Mouse (Mus musculus): ENCODE data around the gene Tgfbr3. TPM values are rescaled to one million over a fixed set of nuclear protein-coding genes. Genes with fewer than 3 reads are reported as not detected.

Tgfbr3 gene
- 6.0 and 6.1 TPM in 2 replicates for polyA plus RNA-seq (2012; rRNA removed)

DNA sequence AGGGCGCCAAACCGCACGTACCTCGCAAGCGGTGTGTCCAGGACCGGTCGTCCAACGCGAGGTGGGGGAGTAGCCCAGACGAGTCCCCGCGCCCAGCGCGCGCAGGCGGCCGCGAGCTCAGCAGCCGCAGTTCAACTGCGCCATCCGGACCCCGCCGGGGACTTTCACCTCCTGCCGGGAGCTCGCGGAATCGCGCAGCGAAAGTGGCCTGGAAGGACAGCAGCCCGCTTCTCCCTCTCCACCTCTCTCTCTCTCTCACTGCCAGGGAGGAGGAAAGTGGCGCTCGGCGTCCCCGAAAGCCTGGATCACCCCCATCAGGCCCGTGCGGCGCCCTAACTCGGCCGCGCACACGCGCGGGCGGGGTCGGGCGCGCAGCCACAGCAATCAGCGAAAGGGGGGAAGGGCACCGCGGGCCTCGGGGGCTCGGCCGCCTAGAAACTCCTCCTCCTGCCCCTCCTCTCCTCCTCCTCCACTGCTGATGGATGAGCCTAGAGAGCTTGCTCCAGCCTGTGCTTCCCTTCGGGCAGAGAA lies at the start of gene Tgfbr3:
Gene Tgfbr3, minus strand, starts transcription at position 396 of the 531 bp plus-strand sequence.
- Histone ChIP-seq H3K27ac (ENCODE audit: insufficient read depth, low read length) (peak within 1 kb of the TSS; percentile 68), H3K4me3 (ENCODE audit: insufficient read depth, low read length) (peak within 1 kb of the TSS; percentile 98), H3K4me1 (ENCODE audit: control insufficient read depth, insufficient read depth, low read length) (no peaks in the 10 kb centered on the region)
- TF ChIP-seq CTCF (IDR thresholded peaks at IDR 0.05; ENCODE audit: extremely low read depth, insufficient read depth, low read length), result no peak
- peak; percentile 42; the same call in 1 of the 2 replicates for TF ChIP-seq POLR2A (IDR thresholded peaks at IDR 0.05; ENCODE audit: extremely low read depth, insufficient read depth, low read length)

- H3K27ac ChIP-seq (ENCODE audit: insufficient read depth, low read length), result no peak within 1 kb of the TSS
- TF ChIP-seq POLR2A (IDR thresholded peaks at IDR 0.05; ENCODE audit: extremely low read depth, insufficient read depth, low read length), result no peak
- TF ChIP-seq CTCF (IDR thresholded peaks at IDR 0.05; ENCODE audit: extremely low read depth, insufficient read depth, low read length), result no peak
- H3K4me1 ChIP-seq (ENCODE audit: control insufficient read depth, insufficient read depth, low read length), result no peaks in the 10 kb centered on the region
- no peak within 1 kb of the TSS for H3K4me3 ChIP-seq (ENCODE audit: insufficient read depth, low read length)
Measured at GRCm38 (mm10) chr5:107330916-107331421, 41.5 kb upstream of the Tgfbr3 start, which contains the start of gene Brdt. TSS of gene Brdt (plus strand) at chr5:107331159.

- Histone ChIP-seq H3K27ac (ENCODE audit: insufficient read depth, low read length) (no peak overlapping the region), H3K4me3 (ENCODE audit: insufficient read depth, low read length) (no peak overlapping the region), H3K4me1 (ENCODE audit: control insufficient read depth, insufficient read depth, low read length) (no peaks in the 10 kb centered on the region)
- TF ChIP-seq CTCF (IDR thresholded peaks at IDR 0.05; ENCODE audit: extremely low read depth, insufficient read depth, low read length) (peak; percentile 69), POLR2A (IDR thresholded peaks at IDR 0.05; ENCODE audit: extremely low read depth, insufficient read depth, low read length) (no peak)
Measured at GRCm38 (mm10) chr5:107320703-107321102, 31.3 kb upstream of the Tgfbr3 start.

DNA sequence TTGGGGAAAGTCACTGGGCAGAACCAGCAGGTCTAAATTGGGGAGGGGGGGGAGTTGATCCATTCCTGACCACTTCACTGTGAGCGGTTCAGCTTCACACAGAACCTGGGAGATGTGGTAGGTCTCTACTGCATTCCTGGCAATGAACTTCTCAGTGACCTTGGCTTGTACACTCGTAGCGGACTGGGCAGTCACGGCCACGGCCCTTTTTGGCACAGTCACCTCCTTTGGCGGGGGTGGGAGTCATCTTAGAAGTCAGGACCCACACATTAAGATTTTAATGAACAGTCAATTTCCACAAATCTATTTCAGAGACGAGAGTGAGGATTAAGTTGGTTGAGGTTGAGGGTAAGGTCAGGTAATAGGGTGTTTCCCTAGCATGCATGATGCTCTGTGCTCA lies 27.7 kb upstream of the Tgfbr3 start:
- TF ChIP-seq CTCF (IDR thresholded peaks at IDR 0.05; ENCODE audit: extremely low read depth, insufficient read depth, low read length), result no peak
- no peak for TF ChIP-seq POLR2A (IDR thresholded peaks at IDR 0.05; ENCODE audit: extremely low read depth, insufficient read depth, low read length)
- H3K4me3 ChIP-seq (ENCODE audit: insufficient read depth, low read length), result no peak overlapping the region
- no peak overlapping the region for H3K27ac ChIP-seq (ENCODE audit: insufficient read depth, low read length)
- no peaks in the 10 kb centered on the region for H3K4me1 ChIP-seq (ENCODE audit: control insufficient read depth, insufficient read depth, low read length)

DNA sequence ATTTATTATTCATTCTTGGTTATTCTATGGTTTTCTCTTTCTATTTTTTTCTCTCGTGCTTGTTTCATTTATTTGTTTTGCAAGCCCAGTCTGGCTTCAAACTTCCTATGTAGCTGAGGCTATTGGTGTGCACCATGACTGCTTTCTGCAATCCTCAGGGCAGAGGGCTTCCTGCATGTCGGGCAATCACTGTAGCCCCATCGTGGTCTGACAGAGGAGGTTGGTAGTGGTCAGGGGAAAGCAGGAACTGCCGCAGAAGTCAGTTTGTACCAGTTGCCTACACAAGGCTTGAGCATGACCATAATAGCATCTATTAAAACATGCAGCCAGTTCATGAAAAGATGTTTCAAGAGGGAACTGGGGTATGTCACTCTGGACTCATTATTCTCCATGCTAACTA lies 18.0 kb upstream of the Tgfbr3 start:
- no peak for TF ChIP-seq CTCF (IDR thresholded peaks at IDR 0.05; ENCODE audit: extremely low read depth, insufficient read depth, low read length)
- no peak for TF ChIP-seq POLR2A (IDR thresholded peaks at IDR 0.05; ENCODE audit: extremely low read depth, insufficient read depth, low read length)
- H3K4me3 ChIP-seq (ENCODE audit: insufficient read depth, low read length), result no peak overlapping the region
- H3K4me1 ChIP-seq (ENCODE audit: control insufficient read depth, insufficient read depth, low read length), result no peaks in the 10 kb centered on the region
- no peak overlapping the region for H3K27ac ChIP-seq (ENCODE audit: insufficient read depth, low read length)

DNA sequence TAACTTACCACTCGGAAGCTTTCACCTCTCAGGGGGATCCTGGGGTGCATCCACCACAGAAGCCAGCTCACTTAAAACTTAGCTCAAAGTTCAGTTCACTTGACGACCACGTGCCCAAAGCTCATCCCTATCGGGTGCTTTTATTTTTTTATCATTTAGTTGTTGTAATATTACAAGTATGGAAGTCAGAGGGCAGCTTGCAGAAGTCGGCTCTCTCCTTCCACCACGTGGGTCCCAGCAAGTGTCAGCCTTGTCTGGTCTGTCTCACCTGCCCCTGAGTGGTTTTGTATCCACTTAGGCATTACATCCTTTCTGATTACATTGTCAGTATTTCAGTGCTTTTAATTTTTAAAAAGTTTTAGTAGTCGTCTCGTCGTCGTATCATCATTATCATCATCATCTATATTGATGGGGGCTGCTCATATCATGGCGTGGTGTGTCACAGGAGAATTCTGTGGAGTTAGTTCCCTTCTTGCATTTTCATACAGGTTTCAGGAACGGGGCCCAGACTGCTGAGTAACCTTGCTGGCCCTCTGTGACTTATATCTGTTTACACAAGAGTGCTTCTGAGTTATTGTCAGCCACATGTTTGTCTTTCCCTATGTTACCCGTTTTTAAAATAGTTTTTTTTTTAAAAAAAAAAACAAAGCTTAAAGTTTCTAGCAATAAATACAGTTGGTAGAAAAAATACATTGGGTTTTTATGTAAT lies 14.8 kb upstream of the Tgfbr3 start:
- Histone ChIP-seq H3K4me1 (ENCODE audit: control insufficient read depth, insufficient read depth, low read length) (no peaks in the 10 kb centered on the region), H3K27ac (ENCODE audit: insufficient read depth, low read length) (no peak overlapping the region), H3K4me3 (ENCODE audit: insufficient read depth, low read length) (no peak overlapping the region)
- no peak for TF ChIP-seq POLR2A (IDR thresholded peaks at IDR 0.05; ENCODE audit: extremely low read depth, insufficient read depth, low read length)
- TF ChIP-seq CTCF (IDR thresholded peaks at IDR 0.05; ENCODE audit: extremely low read depth, insufficient read depth, low read length), result no peak

- no peak overlapping the region for H3K4me3 ChIP-seq (ENCODE audit: insufficient read depth, low read length)
- no peak overlapping the region for H3K27ac ChIP-seq (ENCODE audit: insufficient read depth, low read length)
- H3K4me1 ChIP-seq (ENCODE audit: control insufficient read depth, insufficient read depth, low read length), result no peaks in the 10 kb centered on the region
- no peak for TF ChIP-seq CTCF (IDR thresholded peaks at IDR 0.05; ENCODE audit: extremely low read depth, insufficient read depth, low read length)
- no peak for TF ChIP-seq POLR2A (IDR thresholded peaks at IDR 0.05; ENCODE audit: extremely low read depth, insufficient read depth, low read length)
Measured at GRCm38 (mm10) chr5:107303350-107303861, 14.0 kb upstream of the Tgfbr3 start.

DNA sequence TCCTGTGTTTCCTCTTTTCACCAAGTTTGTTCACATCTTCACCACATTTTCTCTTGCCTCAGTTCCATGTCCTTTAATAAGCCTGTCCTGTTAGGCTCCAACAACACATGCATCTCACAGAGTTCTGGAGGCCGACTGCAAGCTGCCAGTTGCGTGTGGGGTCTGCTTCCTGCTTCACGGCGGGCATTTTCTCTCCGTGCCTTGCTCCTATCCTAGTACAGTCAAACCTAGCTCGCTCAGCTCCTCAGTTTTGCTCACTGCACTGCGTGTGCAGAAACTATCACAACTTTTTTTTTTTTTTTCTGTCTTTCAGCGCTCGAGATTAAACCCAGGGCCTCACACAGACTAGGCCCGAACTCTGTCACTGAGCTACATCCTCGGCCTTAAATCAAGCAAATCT lies 9.4 kb upstream of the Tgfbr3 start:
- H3K4me1 ChIP-seq (ENCODE audit: control insufficient read depth, insufficient read depth, low read length), result no peaks in the 10 kb centered on the region
- H3K4me3 ChIP-seq (ENCODE audit: insufficient read depth, low read length), result no peak overlapping the region
- TF ChIP-seq CTCF (IDR thresholded peaks at IDR 0.05; ENCODE audit: extremely low read depth, insufficient read depth, low read length), result no peak
- no peak for TF ChIP-seq POLR2A (IDR thresholded peaks at IDR 0.05; ENCODE audit: extremely low read depth, insufficient read depth, low read length)
- no peak overlapping the region for H3K27ac ChIP-seq (ENCODE audit: insufficient read depth, low read length)

GRCm38 (mm10) chr5:107296512-107297322 lies 7.3 kb upstream of the Tgfbr3 start:
- TF ChIP-seq POLR2A (IDR thresholded peaks at IDR 0.05; ENCODE audit: extremely low read depth, insufficient read depth, low read length) (no peak), CTCF (IDR thresholded peaks at IDR 0.05; ENCODE audit: extremely low read depth, insufficient read depth, low read length) (no peak)
- H3K27ac ChIP-seq (ENCODE audit: insufficient read depth, low read length), result no peak overlapping the region
- no peaks in the 10 kb centered on the region for H3K4me1 ChIP-seq (ENCODE audit: control insufficient read depth, insufficient read depth, low read length)
- H3K4me3 ChIP-seq (ENCODE audit: insufficient read depth, low read length), result no peak overlapping the region
